Mouse (Mus musculus) retina, postnatal 7 days (tissue): ENCODE data around the gene C530008M17Rik.
A peak's percentile ranks its signal among the peaks of the same experiment; 100 is the strongest.

Source experiments
- DNase-seq: peaks from one replicate; pipeline ENCODE4 v3.0.0-alpha.2; 2012; ENCODE audit warnings: low read depth, low spot score

The C530008M17Rik gene

DNA sequence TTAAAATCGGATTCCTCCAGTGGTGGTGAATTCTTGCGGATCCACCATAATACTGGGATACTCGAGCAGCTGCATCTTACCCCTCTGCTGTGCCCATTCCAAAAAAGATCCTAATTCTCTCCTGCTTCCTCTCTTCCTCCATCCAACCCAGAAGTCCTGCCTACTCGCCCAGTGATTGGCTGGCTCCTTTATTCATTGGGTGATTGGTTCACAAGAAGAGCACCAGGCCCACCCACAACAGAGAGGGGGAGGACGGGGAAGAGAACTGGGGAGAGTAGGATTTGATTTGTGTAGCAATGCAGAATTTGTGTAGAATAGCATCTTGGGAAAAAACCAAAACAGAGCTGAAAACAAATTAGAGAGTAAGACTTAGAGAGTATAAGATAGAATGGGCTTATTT, 180.7 kb downstream of the C530008M17Rik start:
- no peak for DNase-seq

DNA sequence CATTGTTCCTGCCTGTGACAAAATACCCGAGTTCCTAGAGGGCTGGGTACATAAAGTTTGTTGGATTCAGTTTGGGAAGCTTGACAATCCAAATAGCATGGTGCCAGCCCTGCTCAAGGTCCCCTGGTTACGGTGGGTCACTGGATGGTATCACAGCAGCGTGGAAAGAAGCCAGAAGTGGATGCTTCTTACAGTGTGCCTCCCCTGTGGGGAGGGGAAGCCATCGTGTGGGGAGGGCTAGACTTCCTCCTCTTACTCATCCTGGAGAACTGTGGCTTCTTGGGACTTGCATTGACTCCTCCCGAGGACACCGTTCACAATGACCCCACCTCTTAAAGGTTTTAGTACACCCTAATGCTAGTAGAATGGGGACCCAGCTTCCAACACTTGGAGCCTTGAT, 183.5 kb downstream of the C530008M17Rik start:
- DNase-seq, result no peak

DNA sequence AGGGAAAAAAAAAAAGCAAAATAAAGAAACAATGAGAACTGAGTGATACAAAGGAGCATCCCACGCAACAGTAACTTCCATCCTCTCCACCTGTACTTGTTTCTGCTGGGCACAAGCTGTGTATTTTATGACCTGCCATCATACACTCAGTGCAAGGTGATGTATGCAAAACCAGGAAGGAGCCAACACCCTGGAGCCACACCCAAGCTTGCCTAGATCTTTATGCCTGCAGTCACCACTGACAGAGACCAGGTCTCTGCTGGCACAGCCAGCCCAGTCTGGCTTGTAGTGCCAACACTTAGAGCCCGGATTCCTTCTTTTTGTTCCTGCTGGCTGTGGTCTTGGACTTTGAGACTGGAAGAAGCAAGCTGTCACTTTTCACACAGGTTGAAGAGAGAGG, 185.5 kb downstream of the C530008M17Rik start:
- no peak for DNase-seq

DNA sequence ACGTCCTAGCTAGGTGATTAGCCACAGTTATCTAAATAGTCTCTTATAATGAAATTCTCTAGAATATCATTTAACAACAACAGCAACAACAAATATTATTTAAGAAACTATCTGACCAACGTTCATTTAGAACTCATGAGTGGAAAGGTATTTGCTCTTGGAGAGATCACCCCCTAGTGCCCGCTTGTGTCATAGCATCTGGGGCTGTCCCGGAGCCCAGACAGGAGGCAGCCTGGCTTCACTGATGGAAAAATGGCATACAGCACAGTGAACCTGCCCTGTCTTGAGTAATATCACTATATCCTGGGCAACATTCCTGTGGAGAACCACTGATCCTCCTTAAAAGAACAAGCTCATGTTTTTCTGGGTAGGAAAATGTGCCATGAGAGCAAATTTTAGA, 187.1 kb downstream of the C530008M17Rik start:
- peak; percentile 47 for DNase-seq

DNA sequence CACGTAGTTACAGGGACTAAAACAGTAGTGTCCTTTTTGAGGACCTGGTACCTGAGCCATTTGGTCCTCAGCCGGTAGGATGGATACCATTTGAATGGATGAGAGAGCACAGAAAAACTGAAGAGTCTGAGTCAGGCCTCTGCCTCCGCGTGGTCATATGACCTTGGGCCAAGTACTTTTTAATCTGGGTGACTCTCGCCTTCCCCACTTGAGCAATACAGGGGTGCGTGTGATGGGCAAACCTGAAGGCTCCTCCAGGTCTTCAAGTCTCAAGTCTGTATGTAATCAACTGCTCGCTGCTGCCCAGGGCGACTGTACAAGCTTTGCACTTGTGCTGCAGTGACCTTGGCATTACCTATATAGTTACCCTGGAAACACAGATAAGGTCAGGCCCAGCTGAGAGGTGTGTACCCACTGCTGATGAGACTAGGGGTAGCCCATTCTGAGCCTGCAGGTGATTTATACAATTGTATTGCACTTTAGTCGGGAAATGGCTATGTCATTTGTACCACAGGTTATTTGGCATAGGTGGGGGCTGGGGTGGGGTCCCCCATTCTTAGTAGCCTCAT, 187.6 kb downstream of the C530008M17Rik start:
- no peak for DNase-seq

DNA sequence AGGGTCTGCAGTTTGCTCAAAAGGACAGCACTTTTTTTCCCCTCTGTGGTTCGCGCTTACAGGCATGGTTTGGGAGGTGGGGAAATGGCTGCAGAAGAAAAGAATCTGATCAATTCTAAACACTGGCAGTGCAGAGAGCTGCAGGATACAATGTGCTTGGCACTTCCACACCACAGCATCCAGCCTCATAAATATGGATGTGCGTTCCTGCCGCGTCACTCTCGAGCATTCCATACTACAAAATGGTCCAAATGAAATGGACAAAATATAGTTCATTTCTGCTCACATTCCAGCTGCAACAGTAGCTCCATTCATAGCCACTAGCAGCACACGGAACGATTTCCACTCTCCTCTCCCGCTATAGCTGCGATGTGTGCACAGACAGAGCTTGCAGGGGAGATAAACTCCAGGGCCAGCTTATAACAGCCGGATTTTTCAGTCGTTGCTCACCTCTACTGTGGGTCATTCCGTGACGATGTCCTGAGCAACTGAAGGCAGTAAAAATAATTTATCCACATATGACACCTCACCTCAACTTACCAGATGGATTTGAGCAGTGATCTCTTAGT, 188.4 kb downstream of the C530008M17Rik start:
- no peak for DNase-seq

DNA sequence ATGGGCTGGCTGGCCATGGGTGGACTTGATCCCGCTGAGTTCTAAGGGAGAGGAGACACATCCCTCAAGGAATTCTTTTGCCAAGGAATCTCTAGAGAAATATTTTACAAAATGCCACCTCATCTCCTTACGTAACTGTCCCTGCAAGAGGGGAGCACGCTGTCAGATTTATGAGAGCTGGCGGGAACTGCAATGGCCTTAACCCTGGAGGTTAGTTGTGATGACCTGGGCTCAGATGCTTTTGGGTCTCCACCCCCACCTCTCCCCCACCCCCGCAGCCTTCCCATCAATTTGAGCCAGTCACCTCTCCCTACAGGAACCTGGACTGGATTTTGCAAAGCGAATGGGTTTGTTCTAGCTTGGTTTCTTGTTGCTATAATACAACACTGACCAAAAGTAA, 190.8 kb downstream of the C530008M17Rik start:
- no peak for DNase-seq

DNA sequence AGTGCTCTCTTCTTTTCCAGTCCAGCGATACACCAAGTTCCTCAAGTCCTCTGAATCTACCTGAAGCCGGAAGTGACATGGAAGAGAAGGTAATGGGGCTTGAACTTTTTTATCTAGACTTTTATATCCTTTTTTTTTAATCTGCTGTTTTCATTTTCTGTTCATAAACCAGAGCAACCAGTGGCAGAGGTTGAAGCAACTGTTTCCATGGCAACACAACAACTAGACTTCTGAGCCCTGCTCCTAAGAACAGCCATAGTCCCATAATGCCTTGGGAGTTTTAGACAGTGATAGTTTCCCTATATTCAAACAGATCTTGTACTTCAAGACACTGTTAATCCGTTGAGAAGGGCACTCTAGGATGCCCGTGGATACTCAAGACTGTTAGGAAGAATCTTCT, 195.0 kb downstream of the C530008M17Rik start:
- no peak for DNase-seq

DNA sequence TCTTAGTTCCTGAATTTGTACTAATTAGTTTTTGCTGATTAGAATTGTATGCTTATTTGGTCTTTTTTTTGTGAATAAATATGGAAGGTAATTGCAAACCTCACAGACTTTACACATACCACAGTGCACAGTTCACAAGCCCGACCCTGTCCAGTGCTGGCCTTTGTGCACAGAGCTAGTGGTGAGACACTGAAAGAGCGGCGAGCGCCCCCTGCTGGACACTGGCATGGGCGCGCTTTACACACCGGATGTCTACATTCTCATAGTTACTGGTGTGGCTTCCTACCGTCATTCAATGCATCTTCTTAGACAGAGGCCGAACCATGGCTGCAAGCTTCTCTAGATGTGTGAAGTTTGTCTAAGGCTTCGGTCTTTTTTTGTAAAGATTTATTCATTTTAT, 197.2 kb downstream of the C530008M17Rik start:
- peak; percentile 65 for DNase-seq

DNA sequence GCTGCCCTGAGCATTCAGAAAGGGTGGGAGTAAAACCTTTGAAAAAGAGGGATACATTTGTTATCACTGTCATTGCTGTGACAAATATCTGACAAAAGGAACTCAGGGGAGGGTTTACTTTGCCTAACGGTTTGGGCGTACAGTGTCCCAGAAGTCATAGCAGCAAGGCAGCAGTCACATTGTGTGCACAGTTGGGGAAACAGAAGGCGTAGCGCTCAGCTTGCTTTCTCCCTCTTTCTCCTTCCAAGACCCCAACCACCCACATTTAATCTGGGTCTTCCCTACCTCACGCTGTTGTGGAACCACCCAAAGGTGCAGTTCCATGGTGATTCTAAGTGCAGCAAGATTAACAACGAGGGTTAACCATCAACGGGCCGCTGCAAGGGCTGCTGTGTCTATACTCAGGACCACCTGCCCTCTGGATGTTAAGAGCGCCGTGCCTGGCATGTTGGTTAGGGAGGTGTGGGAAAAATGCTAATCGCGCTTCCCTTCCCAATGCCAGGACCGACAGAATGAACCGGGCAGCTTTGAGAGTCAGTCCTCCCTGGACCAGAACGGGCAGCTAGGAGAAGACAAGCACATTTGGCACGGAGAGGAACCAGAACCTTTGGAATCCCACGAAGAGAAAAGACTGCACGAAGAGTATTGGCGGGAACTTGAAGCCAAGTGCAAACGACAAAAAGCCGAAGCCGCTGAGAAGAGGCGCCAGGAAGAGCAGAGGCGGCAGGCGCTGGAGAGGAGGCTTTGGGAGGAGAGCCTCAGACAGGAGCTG, 199.7 kb downstream of the C530008M17Rik start:
- no peak for DNase-seq

DNA sequence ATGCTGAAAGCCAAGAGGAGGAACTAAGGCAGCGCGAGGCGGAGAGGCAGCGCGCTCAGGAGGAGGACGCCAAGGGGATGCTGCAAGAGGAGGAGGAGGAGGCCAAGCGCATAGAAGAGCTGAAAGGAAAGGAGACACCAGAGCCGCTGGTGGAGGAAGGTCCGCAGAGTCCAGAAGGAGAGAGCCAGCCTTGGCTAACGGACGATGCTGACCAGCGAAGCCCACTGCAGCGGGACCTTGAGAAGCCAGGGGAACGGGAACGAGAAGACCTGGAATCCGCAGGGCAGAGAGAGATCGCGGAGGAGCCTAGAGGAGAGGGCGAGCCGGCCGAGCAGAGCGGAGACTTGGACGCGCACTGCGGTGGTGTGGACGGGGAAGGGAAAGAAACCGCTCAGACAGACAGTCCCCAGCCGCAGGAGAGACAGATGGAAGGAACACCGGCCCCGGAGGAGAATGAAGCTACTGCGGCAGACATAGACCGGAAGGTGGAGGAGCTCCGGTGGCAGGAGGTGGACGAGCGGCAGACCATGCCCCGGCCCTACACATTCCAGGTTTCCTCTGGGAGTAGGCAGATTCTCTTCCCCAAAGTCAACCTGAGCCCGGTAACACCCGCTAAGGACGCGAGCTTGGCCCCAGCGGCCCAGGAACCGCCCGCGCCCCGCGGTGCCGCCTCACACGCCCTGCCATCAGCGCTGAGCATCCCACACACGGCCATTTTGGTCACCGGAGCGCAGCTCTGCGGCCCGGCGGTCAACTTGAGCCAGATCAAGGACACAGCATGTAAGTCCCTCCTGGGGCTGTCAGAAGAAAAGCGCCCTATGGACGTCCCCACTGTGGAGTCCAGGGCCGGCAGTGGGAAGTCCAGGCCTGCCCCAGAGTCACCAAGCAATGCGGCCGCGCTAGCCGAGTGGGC, 201.0 kb downstream of the C530008M17Rik start:
- no peak for DNase-seq

DNA sequence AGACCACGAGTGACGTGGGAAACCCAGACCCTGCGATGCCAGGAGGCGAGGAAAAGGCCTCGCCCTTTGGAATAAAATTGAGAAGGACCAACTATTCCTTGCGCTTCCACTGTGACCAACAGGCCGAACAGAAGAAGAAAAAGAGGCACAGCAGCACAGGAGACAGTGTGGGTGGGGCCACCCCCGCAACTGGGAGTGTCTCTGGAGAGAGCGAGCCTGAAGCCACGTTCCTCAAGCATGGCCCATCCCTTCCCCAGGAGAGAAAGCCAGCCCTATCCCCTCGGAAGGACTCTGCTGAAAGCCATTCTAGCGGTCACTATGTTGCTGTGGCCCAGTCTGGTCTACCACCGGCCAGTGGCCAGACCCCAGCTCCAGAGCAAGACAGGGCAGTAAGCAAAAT, 202.1 kb downstream of the C530008M17Rik start:
- DNase-seq, result no peak

DNA sequence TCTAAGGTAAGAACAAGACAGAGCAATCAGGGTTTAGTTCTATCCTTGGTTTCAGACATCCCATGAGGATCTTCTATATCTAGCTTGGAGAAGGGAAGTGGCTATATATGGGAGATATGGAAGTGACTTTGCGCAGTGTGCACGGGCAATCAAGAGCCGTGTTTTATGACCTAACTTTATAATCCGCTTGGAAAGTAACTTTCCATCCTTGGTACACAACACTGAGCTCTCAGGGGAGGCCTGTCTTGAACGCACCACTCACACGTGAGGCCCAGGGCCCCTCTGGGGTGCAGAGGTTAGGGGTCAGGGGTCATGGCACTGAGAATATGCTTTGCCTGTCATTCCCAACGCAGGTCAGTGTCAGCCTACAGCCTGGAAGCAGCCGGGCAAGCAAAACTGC, 210.5 kb downstream of the C530008M17Rik start:
- no peak for DNase-seq

DNA sequence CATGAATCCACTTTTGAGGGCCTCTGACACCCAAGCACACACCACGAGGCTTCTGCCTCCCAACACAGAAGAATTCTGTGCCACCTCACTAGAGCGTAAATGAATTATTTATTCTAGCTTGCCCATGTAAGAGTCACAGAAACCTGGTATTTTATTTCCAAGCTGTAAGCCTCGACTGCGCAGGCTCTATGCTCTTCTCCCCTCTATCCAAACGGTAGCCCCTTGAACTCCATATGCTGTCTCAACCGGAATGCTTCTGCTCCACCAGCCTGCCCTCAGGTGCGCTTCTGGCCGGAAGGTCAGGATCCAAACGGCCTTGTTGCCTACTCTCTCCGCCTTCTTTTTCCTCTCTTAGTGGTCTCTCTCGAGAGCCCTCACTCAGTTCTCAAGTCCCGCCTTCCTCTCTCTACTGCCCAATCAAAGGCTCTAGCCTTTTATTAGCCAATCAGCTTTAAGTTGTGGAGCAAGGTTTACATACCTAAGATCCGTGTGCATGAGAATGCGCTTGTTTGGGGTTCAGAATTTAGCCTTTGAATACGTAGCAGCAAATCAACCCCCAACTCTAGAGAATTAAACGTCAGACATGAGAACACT, 212.5 kb downstream of the C530008M17Rik start:
- no peak for DNase-seq

DNA sequence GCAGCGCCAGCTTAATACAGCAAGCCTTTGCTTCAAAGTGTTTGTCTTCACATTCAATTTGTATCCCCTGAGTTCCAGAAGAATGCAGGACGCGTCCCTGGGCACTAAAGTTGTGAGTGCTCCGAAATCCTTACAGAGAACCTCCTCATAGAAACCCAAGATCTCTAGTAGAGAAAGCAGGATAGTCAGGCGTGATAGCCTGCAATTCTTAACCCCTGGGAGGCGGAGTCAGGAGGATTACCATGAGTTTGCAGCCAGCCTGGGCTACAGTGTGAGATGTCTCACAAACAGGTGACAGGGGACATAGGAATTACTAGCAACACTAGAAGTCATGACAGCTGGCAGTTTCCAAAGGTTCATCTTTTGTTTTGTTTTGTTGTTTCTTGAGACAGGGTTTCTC, 213.2 kb downstream of the C530008M17Rik start:
- no peak for DNase-seq

DNA sequence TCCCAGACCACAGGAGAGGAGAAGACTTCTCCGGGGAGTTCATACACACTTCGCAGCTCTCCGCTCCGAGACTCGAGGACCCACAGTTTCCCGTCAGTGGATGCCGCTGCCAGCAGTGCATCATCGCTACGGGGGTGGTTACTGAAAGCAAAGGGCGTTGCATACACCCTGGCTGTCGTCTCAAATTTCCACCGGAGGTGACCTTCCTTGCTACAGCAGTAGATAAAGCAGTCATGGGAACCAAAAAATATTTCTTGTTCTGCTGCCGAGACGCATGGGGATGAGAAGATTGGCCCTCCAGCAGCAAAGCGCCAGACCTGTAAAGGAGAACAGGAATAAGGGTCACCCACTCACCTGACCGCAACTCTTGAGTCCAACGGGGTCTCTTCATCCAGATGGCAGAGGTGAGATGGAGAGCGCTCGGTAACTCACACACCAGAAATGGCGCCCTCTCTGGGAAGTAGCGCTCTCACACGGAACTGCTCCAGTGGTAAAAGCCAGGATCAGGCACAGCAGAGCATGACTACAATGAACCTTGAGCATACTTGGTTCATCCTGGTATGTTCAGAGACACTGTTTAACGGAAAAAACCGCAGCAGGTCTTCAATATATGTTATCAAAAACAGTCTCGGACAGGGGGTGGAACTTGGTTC, 219.9 kb downstream of the C530008M17Rik start:
- no peak for DNase-seq

DNA sequence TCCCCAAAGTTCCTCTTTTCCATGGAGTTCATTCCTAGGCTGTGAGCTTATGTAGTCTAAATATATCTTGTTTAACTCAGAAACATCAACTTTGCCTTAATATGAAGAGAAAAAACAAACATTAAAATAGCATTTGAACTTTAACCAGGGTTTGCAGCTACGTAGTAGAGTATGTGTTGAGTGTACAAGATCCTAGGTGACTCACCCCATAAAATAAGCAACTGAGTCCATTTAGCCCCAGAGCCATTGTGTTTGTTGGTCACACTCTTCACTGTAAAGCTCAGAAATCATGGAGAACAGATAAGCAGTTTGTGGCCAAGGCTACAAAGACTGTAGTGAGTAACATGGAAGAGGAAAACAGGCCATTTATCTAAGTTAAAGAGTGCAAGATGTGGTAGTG, 227.8 kb downstream of the C530008M17Rik start:
- no peak for DNase-seq

DNA sequence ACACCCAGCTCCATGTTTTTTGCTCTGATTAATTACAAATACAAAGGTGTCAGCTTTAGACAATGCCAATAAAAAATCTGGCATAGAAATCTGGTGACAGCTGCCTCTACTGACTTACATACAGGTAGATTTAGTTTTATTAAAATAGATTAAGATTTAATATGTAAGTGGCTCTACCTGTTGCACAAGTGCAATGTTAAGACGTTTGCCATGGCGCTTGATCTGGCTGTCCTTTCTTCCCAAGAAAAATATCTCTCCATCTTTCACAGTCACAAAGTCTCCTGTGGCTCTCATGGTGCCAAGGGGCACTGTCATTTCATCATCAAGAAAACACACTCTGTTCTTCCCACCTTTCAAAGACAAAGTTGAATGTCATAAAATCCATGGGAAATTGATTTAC, 230.7 kb downstream of the C530008M17Rik start:
- DNase-seq, result no peak

DNA sequence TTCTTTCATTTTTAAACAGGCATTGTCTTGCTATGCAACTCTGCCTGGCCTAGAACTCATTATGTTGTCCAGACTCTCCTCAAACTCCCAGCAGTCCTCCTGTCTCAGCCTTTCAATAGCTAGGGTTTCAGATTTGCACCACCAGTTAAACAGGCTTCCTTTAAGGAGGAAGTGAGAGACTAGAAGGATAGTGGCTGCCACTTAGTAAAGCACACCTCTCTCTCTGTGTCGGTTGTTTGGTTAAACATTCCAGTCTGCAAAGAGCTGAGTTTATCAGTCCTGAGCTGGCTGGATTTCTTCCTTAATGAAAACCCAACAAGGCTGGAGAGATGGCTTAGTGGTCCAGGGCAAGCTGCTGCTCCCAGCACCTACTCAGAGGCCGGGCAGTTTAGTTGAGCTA, 236.3 kb downstream of the C530008M17Rik start:
- DNase-seq, result no peak

DNA sequence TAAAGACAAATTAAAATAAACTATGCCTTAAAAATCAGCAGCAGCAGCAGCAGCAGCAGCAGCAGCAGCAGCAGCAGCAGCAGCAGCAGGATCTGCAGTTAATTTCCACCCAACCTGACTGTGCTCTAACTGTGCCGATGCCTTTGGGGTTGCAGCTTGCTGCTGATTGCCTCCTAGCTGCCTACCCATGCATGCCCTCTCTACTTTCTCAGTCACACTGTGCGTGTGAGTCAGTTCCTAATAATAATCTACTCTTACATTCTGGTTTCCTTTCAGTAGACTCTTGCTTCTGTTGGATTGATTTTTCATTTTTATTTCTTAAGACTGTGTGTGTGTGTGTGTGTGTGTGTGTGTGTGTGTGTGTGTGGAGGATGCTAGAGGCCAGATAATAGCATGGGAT, 236.8 kb downstream of the C530008M17Rik start:
- no peak for DNase-seq

DNA sequence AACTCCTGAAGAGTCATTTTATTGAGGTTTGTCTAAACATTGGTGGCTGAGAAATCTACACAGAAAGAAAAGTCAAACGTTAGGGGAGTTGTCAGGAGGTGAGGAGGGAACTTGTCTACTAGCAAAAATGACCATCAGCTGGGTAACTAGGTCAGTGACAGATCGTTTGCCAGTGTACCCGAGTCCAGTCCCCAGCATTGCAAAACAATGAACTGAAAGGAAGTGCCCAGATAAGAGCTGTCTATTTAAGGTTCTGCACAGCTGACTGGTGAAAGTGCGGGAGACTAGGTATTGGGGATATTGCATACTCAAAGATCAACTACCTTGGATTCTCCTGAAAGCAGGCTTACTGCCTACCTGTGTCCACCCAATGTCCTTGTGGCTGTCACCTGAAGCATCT, 245.8 kb downstream of the C530008M17Rik start:
- no peak for DNase-seq
